Mouse (Mus musculus) neural tube, embryonic 10.5 days (tissue): ENCODE results near the gene Gabrd.
A peak's percentile ranks its signal among the peaks of the same experiment; 100 is the strongest.
"Not testable (repeated sequence)": the region's sequence is repeated elsewhere in the genome, so short reads cannot be mapped to it uniquely, and the experiment has no call there.

Source experiments
- DNase-seq: peaks from one replicate; pipeline ENCODE4 v3.0.0-alpha.2; 2017; ENCODE audit warnings: low spot score; ENCODE audit errors: extremely low spot score

The Gabrd gene

GRCm38 (mm10) chr4:155397511-155398221 is at the start of gene Gabrd:
Gene Gabrd (minus strand): TSS chr4:155398112.
- peak; percentile 79 for DNase-seq

- no peak for DNase-seq
Observed at GRCm38 (mm10) chr4:155442808-155443207, 44.9 kb upstream of the Gabrd start.

GRCm38 (mm10) chr4:155433993-155434392 is 36.1 kb upstream of the Gabrd start:
- DNase-seq: no peak

GRCm38 (mm10) chr4:155432358-155432757 is 34.4 kb upstream of the Gabrd start:
- no peak for DNase-seq

- DNase-seq: no peak
Observed at GRCm38 (mm10) chr4:155429202-155429601, 31.3 kb upstream of the Gabrd start.

- DNase-seq: no peak
Observed at GRCm38 (mm10) chr4:155428442-155428841, 30.5 kb upstream of the Gabrd start.

GRCm38 (mm10) chr4:155426272-155426671 is 28.4 kb upstream of the Gabrd start:
- no peak for DNase-seq

- DNase-seq: no peak
Observed at GRCm38 (mm10) chr4:155423988-155424387, 26.1 kb upstream of the Gabrd start.

- DNase-seq: not testable (repeated sequence)
Observed at GRCm38 (mm10) chr4:155421412-155422370, 23.8 kb upstream of the Gabrd start.

GRCm38 (mm10) chr4:155420137-155420536 is 22.2 kb upstream of the Gabrd start:
- no peak for DNase-seq

GRCm38 (mm10) chr4:155414656-155415235 is 16.8 kb upstream of the Gabrd start:
- DNase-seq: no peak

- DNase-seq: no peak
Observed at GRCm38 (mm10) chr4:155413641-155414335, 15.9 kb upstream of the Gabrd start.

GRCm38 (mm10) chr4:155412124-155412523 is 14.2 kb upstream of the Gabrd start:
- no peak for DNase-seq

GRCm38 (mm10) chr4:155409058-155409776 is 11.3 kb upstream of the Gabrd start, which contains the start of gene Cfap74:
Gene Cfap74 (plus strand): TSS chr4:155409190.
- peak; percentile 93 for DNase-seq

- DNase-seq: no peak
Observed at GRCm38 (mm10) chr4:155408695-155409057, 10.8 kb upstream of the Gabrd start.

GRCm38 (mm10) chr4:155402489-155402888 is 4.6 kb upstream of the Gabrd start:
- DNase-seq: no peak

- no peak for DNase-seq
Observed at GRCm38 (mm10) chr4:155401121-155401520, 3.2 kb upstream of the Gabrd start.

- DNase-seq: peak; percentile 24
Observed at GRCm38 (mm10) chr4:155398222-155398540, 269 bp upstream of the Gabrd start.

- no peak for DNase-seq
Observed at GRCm38 (mm10) chr4:155396751-155397150, 1.2 kb downstream of the Gabrd start.

- DNase-seq: no peak
Observed at GRCm38 (mm10) chr4:155395471-155395870, 2.4 kb downstream of the Gabrd start.

GRCm38 (mm10) chr4:155387166-155387565 is 10.7 kb downstream of the Gabrd start:
- no peak for DNase-seq
